Comparison of ENCODE assay signal across 21 mouse cellular contexts in genomic region chr16:6584700-6585099, GRCm38 (mm10).
DNase-seq lines count a peak whose midpoint lies in the region; ATAC-seq and TF ChIP-seq lines count a peak whose summit lies in the region.
"Had no signal": no experiment of that assay in that cellular context is flagged by ENCODE, and none has a peak within 500 bp of the region (broad histone marks: within the 10 kb centered on the region; RNA-seq: fewer than 3 reads in every experiment).

No protein-coding gene starts in this region.

- no peak for DNase-seq in gastrocnemius, postnatal 4 days (ENCODE audit: low spot score in 2 of 2)
- DNase-seq in kidney, adult 9 months, result no peak
- no peak for DNase-seq in Muller cell, postnatal 12 days (ENCODE audit: inconsistent ontology term)
- DNase-seq: adrenal gland, adult 8-10 months; adrenal gland, postnatal 14 days; adrenal gland, postnatal 36 days; cerebellum, adult 11-12 months; cerebellum, adult 2 months; cerebellum, adult 9-10 months; cerebellum, postnatal 10 days; cerebellum, postnatal 25 days; forebrain, postnatal 0 days had no signal

- ATAC-seq in intestine, embryonic 15.5 days, result peak; percentile 77
- peak; percentile 69 for ATAC-seq in intestine, embryonic 16.5 days
- ATAC-seq: activated CD4-positive, CD25-positive, alpha-beta regulatory T cell, adult 4 months; forebrain, embryonic 13.5 days; forebrain, embryonic 15.5 days; forebrain, postnatal 0 days; Patski had no signal

- no peaks in the 10 kb centered on the region for H3K9me3 ChIP-seq in intestine, embryonic 15.5 days
- H3K9me3 ChIP-seq in intestine, embryonic 16.5 days (ENCODE audit: control insufficient read depth, low read length), result no peaks in the 10 kb centered on the region
- H3K9me3 ChIP-seq: embryonic facial prominence, embryonic 10.5 days; embryonic facial prominence, embryonic 12.5 days; forebrain, embryonic 13.5 days; forebrain, embryonic 15.5 days had no signal

- no peaks in the 10 kb centered on the region for H3K36me3 ChIP-seq in intestine, embryonic 15.5 days
- no peaks in the 10 kb centered on the region for H3K36me3 ChIP-seq in intestine, embryonic 16.5 days (ENCODE audit: control insufficient read depth, insufficient read depth, low read length)
- no peaks in the 10 kb centered on the region for H3K36me3 ChIP-seq in small intestine, adult 2 months (ENCODE audit: control insufficient read depth, insufficient read depth, low read length)
- H3K36me3 ChIP-seq: embryonic facial prominence, embryonic 10.5 days; embryonic facial prominence, embryonic 12.5 days; forebrain, embryonic 15.5 days had no signal

- no peak overlapping the region for H3K9ac ChIP-seq in intestine, embryonic 15.5 days
- H3K9ac ChIP-seq in intestine, embryonic 16.5 days (ENCODE audit: low read depth, low read length), result no peak overlapping the region
- H3K9ac ChIP-seq: embryonic facial prominence, embryonic 12.5 days; forebrain, embryonic 13.5 days; forebrain, embryonic 15.5 days; forebrain, postnatal 0 days had no signal

- TF ChIP-seq CTCF in small intestine, adult 2 months (IDR thresholded peaks at IDR 0.05; ENCODE audit: extremely low read depth, insufficient read length, insufficient replicate concordance, low read depth, low read length), result no peak

- H3K27me3 ChIP-seq in intestine, embryonic 15.5 days (replicated peaks), result no peaks in the 10 kb centered on the region
- H3K27me3 ChIP-seq in intestine, embryonic 16.5 days (replicated peaks; ENCODE audit: control insufficient read depth, insufficient read depth, low read length), result no peaks in the 10 kb centered on the region
- no peaks in the 10 kb centered on the region for H3K27me3 ChIP-seq in small intestine, adult 2 months (ENCODE audit: control insufficient read depth, insufficient read depth, low read length)
- H3K27me3 ChIP-seq: embryonic facial prominence, embryonic 12.5 days; forebrain, embryonic 13.5 days; forebrain, embryonic 15.5 days; Patski had no signal

- 86% methylated on average over 2 of the region's 2 CpGs for WGBS in intestine, embryonic 15.5 days
- WGBS in intestine, embryonic 16.5 days, result 71% methylated on average over 2 of the region's 2 CpGs
- 52% methylated on average over 2 of the region's 2 CpGs for WGBS in small intestine, adult 2 months

- H3K4me1 ChIP-seq in intestine, embryonic 15.5 days (replicated peaks), result no peaks in the 10 kb centered on the region
- no peaks in the 10 kb centered on the region for H3K4me1 ChIP-seq in intestine, embryonic 16.5 days (ENCODE audit: control insufficient read depth, insufficient read depth, low read length)
- no peaks in the 10 kb centered on the region for H3K4me1 ChIP-seq in small intestine, adult 2 months (ENCODE audit: control insufficient read depth, insufficient read depth, insufficient read length, low read length)
- H3K4me1 ChIP-seq: embryonic facial prominence, embryonic 10.5 days; embryonic facial prominence, embryonic 12.5 days; forebrain, embryonic 13.5 days; forebrain, embryonic 15.5 days had no signal

- no peak overlapping the region for H3K27ac ChIP-seq in intestine, embryonic 15.5 days
- no peak overlapping the region for H3K27ac ChIP-seq in intestine, embryonic 16.5 days (ENCODE audit: low read length)
- peak overlapping the region; percentile 46; the same call in 1 of the 2 replicates for H3K27ac ChIP-seq in small intestine, adult 2 months (ENCODE audit: insufficient read depth, low read depth, low read length)
- H3K27ac ChIP-seq: embryonic facial prominence, embryonic 10.5 days; embryonic facial prominence, embryonic 12.5 days; forebrain, embryonic 13.5 days; forebrain, embryonic 15.5 days had no signal

- H3K4me2 ChIP-seq in intestine, embryonic 15.5 days (replicated peaks), result no peak overlapping the region
- no peak overlapping the region for H3K4me2 ChIP-seq in intestine, embryonic 16.5 days (ENCODE audit: low read depth, low read length)
- H3K4me2 ChIP-seq: embryonic facial prominence, embryonic 12.5 days; forebrain, embryonic 13.5 days; forebrain, embryonic 15.5 days had no signal

- H3K4me3 ChIP-seq in intestine, embryonic 15.5 days (replicated peaks), result no peak overlapping the region
- no peak overlapping the region for H3K4me3 ChIP-seq in intestine, embryonic 16.5 days (ENCODE audit: low read length)
- H3K4me3 ChIP-seq in small intestine, adult 2 months (ENCODE audit: low read depth, low read length), result no peak overlapping the region
- H3K4me3 ChIP-seq: embryonic facial prominence, embryonic 10.5 days; embryonic facial prominence, embryonic 12.5 days; forebrain, embryonic 13.5 days; forebrain, embryonic 15.5 days had no signal

- TF ChIP-seq POLR2A in small intestine, adult 2 months (IDR thresholded peaks at IDR 0.05; ENCODE audit: low read depth, low read length), result no peak
